Mouse (Mus musculus) left cerebral cortex, adult 9 months (tissue): ENCODE measurements around the gene Gstp3.
"Not testable (repeated sequence)": the region's sequence is repeated elsewhere in the genome, so short reads cannot be mapped to it uniquely, and the experiment has no call there.

Source experiments
- DNase-seq, 2 experiments: peaks; one replicate each; pipeline ENCODE4 v3.0.0; 2022; ENCODE audit warnings: low spot score in 2 of 2

Gene Gstp3

GRCm38 (mm10) chr19:4037788-4038232 lies 21.6 kb downstream of the Gstp3 start, which contains the start of gene Gstp1:
Gene Gstp1 (minus strand): TSS chr19:4037985.
- peak; percentile 75 to 92 for DNase-seq

GRCm38 (mm10) chr19:4037154-4037787 lies 22.1 kb downstream of the Gstp3 start:
- not testable (repeated sequence) for DNase-seq

GRCm38 (mm10) chr19:4036327-4037045 lies 22.9 kb downstream of the Gstp3 start:
- DNase-seq, result no peak

- DNase-seq, result no peak
These were observed 25.6 kb downstream of the Gstp3 start for GRCm38 (mm10) chr19:4033742-4034141.

GRCm38 (mm10) chr19:4033298-4033697 lies 26.1 kb downstream of the Gstp3 start:
- no peak for DNase-seq

GRCm38 (mm10) chr19:4032668-4033067 lies 26.7 kb downstream of the Gstp3 start:
- DNase-seq, result no peak

GRCm38 (mm10) chr19:4027576-4027975 lies 31.8 kb downstream of the Gstp3 start:
- DNase-seq, result no peak

- no peak for DNase-seq
These were observed 36.2 kb downstream of the Gstp3 start for GRCm38 (mm10) chr19:4023185-4023584.

GRCm38 (mm10) chr19:4018743-4019583 lies 40.4 kb downstream of the Gstp3 start:
- peak in 1 of 2 experiments; percentile 89 for DNase-seq

GRCm38 (mm10) chr19:4017921-4018587 lies 41.3 kb downstream of the Gstp3 start:
- no peak for DNase-seq

GRCm38 (mm10) chr19:4015635-4016034 lies 43.7 kb downstream of the Gstp3 start:
- no peak for DNase-seq

- DNase-seq, result no peak
These were observed 44.6 kb downstream of the Gstp3 start for GRCm38 (mm10) chr19:4014802-4015201.

- no peak for DNase-seq
These were observed 46.3 kb downstream of the Gstp3 start for GRCm38 (mm10) chr19:4013066-4013465.

GRCm38 (mm10) chr19:4012432-4013022 lies 46.8 kb downstream of the Gstp3 start, which contains the start of gene Ndufv1:
Gene Ndufv1 (minus strand): TSS chr19:4012806.
- DNase-seq, result peak; percentile 98 to 99

- no peak for DNase-seq
These were observed 48.3 kb downstream of the Gstp3 start for GRCm38 (mm10) chr19:4011086-4011485.
